Mouse (Mus musculus): Measurements from ENCODE around the gene Rfpl4.
"Not testable (repeated sequence)": the region's sequence is repeated elsewhere in the genome, so short reads cannot be mapped to it uniquely, and the experiment has no call there.

Rfpl4 gene

DNA sequence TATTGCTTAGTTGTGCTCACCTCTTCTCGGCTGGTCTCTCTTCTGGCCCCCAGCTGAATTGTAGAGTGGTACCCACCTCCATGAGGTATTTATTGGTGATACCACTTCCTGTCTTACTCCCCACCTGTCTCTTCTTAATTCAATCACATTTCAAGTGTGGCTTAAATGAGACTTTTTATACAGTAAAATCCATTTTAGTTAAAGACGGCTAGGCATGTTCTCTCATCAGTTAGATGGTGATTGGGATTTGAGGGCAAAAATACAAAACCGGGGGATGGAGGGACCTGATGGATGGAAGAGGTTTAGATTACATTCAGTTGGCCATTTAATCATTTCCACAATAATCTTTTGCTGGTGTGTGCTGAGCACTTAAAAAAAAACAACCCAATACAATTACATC lies at the start of gene Rfpl4:
TSS of gene Rfpl4 (minus strand) at position 101 of the 400 bp plus-strand sequence.
- no peak for DNase-seq (ENCODE audit: low read depth)

DNA sequence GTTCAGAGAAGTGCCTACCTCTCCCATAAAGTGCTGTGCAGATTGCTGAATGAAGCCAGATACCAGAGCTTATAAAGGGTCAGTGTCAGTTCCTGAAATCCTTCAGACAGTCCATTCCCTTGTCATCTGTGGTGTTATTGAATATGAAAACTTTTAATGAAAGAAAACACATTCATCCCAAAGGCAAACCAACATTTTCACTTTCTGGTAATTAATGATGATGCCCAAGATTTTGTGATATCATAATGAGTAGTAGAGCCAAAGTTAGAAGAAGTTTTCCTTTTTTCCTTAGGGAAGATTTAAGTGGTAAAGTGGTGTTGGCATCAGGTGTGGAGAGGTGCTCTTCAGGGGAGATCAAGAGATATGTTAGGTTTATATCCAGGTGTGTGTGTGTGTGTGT lies 32.8 kb upstream of the Rfpl4 start, which contains the start of gene Vmn1r55:
TSS of gene Vmn1r55 (minus strand) at position 101 of the 400 bp plus-strand sequence.
- not testable (repeated sequence) for DNase-seq (ENCODE audit: low read depth)

DNA sequence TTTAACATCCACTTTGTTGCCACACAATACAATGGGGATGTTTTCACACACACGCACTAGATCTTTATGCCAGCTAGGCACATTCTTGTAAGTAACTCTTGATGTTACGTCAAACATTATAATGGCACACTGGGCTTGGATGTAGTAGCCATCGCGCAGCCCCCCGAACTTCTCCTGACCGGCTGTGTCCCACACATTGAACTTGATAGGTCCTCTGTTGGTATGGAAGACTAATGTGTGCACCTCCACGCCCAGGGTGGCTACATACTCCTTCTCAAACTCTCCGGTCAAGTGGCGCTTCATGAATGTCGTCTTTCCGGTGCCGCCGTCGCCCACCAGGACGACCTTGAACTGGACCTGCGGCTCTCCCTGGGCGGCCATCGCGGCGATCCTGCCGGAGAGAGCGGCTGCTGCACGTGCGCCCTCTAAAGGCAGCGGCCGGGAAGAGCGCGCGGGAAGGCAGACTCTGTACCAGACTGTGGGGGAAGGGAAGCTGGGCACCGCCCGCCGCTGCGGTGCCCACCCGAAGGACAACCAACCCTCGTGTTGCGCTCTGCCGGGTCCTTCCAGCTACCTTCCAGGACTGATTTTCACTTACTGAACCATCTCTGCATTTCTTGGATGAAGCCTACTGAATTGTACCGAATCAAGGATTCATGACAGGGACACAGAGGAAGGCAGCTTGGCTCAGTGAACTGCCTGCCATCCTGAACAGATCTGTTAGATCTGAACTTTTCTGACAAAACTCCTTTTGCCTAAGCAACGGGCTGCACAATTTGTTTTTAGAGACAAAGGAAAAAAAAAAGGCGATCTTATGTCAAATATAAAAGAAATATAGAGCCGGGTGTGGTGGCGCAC lies 9.0 kb upstream of the Rfpl4 start, which contains the start of gene Rasl2-9:
TSS of gene Rasl2-9 (minus strand) at position 402 of the 858 bp plus-strand sequence.
- peak; percentile 30 for DNase-seq (ENCODE audit: low read depth)

DNA sequence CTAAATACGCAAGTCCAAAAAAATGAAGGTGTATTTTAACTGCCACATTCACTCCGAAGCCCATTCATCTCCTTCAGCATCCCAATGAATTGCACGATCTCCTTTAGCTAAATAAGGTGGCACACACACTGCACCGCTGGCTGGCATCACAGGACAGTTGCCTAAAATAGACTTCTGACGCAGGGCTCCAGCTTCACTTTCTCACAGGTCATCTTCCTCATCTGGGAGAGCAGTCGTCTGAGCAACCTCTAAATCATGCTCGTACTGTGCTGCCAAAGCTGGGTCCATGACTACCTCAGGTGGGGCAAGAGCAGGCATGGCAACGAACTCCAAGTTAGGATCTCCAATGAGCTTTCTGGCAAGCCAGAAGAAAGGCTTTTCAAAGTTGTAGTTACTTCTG lies 8.3 kb upstream of the Rfpl4 start:
- DNase-seq (ENCODE audit: low read depth): no peak

DNA sequence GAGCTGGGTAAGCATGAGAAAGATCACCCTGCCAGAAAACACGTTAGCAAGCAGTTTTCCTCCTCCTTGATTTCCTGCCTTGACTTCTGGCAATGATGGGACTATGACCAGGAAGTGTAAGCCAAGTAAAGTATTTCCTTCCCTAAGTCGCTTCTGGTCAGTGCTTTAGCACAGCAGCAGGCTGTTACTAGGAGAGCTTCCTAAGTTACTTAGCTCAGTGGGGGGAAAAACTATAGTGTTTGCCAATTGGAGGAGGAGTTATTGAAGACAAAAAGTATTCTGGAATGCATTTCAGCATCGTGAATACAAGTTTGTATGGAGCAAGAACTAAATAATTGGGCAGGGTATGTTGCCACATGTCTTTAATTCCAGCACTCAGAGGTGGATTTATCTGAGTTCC lies 4.0 kb downstream of the Rfpl4 start:
- DNase-seq (ENCODE audit: low read depth): no peak

DNA sequence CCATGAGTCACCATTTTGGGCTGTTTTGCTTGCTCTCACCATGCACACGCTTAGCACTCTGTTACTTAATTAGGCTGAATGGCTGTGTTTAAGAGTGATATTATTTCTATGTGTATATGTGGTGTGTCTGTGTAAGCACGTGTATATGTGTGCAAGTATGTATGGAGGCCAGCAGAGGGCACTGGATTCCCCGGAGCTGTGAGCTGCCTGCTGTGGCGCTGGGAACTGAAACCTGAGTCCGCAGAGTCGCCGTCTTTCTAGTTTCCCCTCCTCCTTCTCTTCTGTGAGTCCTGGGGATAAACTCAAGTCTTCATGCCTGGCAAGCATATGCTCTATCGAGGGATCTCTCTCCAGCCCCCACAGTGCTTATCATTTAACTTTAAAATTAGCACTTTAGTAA lies 7.4 kb downstream of the Rfpl4 start:
- DNase-seq (ENCODE audit: low read depth): no peak

DNA sequence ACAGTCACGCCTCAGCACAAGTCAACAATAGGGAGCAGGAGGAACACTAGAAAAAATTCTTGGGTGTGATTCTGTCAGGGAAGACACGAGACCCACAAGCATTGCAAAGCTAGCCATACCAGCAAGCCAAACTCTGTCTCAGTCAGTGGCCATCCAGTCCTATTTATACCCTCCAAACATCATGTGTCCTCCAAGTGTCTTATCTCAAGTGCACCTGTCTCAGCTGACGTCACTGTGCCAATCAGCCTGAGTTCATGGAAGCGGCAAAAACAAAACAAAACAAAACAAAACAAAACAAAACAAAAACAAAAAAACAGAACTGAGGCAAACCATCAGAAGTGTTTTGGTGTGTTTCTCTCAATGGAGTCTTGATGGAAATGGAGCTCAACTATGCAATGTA lies 8.5 kb downstream of the Rfpl4 start:
- DNase-seq (ENCODE audit: low read depth): no peak

DNA sequence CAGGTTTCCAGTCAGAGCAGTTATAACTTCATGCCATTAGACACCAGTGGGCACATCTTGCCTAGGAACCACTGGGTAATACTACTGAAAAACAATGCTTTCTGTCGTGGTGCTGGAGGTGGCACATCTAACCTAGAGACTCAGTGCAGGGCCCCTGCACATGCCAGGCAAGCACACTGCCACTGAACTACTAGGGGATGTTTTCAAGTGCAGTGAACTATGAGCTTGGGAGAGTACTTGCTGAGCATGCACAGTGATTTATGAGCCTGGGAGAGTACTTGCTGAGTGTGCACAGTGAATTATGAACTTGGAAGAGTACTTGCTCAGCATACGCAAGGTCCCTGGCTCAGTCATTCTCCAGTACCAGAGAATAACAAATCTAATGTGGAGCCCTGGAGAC lies 14.2 kb downstream of the Rfpl4 start:
- DNase-seq (ENCODE audit: low read depth): no peak

DNA sequence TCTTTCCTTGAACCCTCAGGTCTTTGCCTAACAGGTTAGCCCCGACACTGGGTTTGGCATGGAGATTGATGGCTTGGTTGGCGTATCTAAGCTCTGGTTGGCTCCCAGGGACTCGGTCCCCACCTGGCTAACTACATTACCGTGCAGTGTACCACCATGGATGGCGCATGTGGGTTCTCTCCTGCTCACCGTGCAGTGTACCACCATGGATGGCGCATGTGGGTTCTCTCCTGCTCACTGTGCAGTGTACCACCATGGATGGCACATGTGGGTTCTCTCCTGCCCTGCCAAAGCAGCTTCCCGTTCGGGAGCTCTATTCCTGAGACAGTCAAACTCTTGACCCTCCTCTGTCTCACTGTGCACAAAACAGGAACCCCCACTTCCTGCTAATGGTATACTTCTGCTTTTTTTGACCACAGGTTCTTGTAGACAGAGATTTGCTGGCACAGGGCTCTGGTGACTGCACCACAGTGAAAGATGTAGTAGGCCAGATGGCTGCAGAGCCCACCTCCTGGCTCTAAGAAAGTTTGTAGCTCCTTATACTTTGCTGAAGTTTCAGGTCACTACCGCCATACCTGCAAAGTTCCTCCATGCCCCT lies 15.6 kb downstream of the Rfpl4 start:
- no peak for DNase-seq (ENCODE audit: low read depth)

DNA sequence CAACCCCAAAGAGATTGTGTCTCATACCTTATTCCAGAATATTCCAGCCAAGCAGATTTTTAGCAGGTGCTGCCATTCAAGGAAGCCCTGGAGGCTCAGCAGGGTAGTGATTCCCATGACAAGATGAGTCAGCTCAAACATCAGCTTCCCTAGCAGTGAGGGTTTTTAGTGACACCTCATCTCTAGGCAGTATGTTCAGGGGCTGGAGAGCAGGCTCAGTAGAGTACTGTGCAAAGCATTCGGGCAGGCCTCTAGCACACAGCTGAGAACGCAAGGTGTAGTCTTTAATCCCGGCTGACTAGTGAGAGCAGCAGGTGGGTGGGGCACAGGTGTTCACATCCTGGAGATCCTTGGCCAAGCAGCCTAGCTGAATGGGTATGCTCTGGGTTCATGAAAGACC lies 17.0 kb downstream of the Rfpl4 start:
- DNase-seq (ENCODE audit: low read depth): no peak

DNA sequence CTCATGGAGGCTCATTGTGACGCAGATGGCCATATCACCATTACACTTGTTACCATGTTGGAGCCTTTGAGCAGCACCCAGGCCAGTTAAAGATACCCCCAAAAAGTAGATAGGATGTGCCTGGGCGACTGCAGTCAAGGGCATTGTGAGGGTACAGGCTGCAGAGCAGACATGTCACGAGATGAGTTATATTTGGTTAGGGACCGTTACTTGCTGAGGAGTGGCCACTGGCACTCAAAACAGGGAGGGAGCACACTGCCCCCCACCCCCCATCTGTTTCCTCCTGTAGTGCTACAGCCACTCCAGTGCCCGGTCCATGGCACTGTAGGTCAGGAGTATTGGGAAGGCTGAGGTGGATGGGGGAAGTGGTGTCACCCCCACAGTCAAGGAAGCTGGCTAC lies 18.0 kb downstream of the Rfpl4 start:
- no peak for DNase-seq (ENCODE audit: low read depth)

DNA sequence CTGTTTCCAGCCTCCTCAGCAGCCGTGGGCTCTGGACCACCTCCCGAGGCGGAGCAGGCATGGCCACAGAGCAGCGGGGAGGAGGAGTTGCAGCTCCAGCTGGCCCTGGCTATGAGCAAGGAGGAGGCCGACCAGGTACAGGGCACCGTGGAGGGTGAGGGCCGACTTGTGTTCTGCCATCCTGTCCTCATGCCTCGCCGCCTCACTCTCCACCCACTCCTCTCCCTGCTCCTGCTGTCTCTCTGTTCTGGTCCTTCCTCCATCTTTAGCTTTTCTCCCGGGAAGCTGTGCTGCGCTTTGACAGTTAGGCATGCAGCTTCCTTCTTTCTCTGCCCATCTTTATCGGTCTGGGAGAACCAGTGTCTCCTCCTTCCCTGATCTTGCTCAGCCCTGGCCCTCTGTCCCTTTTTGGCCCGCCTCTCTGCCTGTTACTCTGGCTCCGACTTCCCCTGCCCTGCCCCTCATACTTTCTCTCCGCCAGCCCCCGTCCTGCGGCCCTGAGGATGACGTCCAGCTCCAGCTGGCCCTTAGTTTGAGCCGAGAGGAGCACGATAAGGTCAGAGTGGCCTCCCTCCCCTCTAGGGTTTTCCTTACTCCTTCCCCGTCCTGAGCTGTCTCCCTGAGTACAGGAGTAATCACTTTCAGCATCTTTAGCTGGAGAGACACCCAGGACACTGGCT lies 23.8 kb downstream of the Rfpl4 start:
- DNase-seq (ENCODE audit: low read depth): no peak

DNA sequence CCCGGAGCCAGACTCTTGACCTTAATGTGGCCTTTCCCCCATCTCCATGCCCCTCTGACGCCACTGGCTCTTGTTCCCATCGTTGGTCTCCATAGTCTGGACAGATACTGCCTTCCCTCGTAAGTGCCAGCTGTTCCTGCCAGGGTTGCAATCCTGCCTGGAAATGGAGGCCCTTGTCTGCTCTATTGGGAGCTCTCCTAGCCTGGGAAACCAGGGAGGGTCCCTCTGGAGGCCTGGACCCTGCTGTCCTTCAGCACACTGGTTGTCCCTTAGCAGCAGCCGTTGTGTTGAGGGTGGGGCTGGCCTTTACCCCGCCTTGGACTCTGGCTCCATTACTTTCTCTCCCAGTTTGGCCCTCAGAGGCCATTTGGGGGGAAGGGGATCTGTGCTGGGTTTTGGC lies 24.4 kb downstream of the Rfpl4 start:
- no peak for DNase-seq (ENCODE audit: low read depth)

DNA sequence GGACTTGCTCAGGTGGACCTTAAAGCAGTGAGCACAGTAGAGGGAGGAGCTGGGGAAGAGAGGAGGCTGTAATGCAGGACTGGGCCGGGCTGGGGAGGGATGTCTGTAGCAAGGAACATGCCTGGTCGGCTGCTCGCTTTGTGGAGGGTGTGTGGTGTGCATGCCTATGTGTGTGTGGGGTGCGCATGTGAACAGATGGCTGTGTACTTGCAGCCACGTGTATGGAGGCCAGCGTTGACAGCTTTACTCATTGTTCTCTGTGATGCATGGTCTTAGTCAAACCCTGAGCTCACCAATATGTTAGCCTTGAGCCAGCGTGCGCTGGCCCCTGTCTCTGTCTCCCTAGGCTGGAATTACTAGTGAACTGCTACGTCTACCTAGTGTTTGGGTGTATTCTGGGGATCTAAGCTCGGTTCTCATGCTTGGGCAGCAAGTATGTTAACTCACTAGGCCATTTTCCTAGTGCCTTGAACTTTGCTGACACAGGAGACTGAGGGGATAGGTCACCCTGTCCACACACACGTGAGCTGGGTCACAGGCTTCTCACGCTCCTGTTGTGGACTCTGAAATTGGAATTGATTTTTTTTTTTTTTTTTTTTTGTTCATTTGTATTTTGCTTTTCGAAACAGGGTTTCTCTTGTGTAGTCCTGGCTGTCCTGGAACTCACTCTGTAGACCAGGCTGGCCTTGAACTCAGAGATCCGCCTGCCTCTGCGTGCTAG lies 25.6 kb downstream of the Rfpl4 start:
- no peak for DNase-seq (ENCODE audit: low read depth)

DNA sequence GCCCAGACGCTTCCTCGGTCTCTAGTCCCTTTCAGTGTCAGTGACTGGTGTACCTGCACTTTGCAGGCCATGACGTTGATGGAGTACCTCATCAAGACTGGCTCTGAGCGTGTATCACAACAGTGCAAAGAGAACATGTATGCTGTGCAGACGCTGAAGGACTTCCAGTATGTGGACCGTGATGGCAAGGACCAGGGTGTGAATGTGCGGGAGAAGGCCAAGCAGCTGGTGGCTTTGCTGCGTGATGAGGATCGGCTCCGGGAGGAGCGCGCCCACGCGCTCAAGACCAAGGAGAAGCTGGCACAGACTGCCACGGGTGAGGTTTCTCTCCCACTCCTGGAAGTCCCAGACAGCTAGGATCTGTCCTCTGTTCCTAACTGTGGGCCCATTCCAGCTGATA lies 26.9 kb downstream of the Rfpl4 start:
- DNase-seq (ENCODE audit: low read depth): no peak

DNA sequence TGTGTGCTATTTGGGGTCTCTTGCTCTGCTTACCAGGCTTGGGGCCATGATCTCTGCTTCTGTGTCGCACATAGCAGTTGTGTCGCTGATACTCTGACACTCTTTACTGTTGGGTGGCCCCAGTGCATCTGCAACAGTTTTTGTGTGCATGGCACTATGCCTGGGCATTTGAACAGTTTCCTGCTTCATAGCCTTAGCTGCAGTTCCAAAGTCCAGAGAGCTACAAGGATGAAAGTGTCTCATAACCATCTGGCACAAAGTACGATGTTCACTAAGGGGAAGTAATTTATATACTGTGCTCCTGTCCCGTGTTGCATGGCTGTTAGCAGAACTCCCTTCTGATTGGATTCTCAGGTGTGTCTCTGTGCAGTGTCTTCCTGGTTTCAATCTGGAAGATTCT lies 28.9 kb downstream of the Rfpl4 start:
- DNase-seq (ENCODE audit: low read depth): no peak

DNA sequence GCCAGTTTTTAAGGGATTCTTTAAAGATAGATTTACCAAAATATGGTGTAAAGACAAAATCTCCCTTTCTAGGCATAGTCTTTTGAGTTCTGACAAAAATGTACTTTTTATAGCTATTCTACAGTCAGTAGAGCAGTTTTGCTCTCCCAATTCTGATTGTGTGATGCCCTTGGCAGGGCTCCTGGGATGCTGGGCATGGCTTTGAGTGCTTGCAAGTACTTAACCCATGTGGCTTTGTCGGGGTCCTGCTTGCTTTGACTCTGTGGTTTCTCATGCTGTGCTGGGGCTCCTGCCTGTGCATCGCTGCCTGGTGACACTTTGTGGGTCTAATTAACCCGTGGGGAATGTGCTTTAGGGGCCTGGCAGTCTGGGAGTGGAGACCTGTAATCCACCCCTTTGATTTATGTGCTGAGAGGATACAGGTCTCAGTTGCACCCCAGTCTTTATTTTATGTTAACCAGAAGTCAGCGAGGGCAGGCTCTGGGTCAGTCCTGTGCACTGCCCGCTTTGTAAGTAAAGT lies 29.8 kb downstream of the Rfpl4 start:
- DNase-seq (ENCODE audit: low read depth): no peak

DNA sequence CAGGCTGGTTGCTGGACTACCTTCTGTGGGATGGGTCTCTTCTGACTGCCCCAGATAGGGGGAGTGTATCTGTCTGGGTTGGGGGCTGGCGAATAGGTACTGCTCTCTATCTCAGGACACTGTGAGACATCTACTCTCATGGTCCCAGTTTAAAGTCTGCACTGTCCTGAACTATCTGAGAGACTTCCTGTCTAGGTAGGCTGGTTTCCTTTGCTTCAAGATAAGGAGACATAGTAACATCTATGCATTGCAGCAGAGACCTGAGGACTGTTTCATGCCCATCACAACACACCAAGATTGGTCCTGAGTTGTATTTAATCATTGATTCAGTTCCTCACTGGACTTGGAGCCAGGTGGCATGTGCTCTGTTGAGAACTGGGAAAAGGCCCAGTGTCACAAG lies 31.2 kb downstream of the Rfpl4 start:
- DNase-seq (ENCODE audit: low read depth): no peak

DNA sequence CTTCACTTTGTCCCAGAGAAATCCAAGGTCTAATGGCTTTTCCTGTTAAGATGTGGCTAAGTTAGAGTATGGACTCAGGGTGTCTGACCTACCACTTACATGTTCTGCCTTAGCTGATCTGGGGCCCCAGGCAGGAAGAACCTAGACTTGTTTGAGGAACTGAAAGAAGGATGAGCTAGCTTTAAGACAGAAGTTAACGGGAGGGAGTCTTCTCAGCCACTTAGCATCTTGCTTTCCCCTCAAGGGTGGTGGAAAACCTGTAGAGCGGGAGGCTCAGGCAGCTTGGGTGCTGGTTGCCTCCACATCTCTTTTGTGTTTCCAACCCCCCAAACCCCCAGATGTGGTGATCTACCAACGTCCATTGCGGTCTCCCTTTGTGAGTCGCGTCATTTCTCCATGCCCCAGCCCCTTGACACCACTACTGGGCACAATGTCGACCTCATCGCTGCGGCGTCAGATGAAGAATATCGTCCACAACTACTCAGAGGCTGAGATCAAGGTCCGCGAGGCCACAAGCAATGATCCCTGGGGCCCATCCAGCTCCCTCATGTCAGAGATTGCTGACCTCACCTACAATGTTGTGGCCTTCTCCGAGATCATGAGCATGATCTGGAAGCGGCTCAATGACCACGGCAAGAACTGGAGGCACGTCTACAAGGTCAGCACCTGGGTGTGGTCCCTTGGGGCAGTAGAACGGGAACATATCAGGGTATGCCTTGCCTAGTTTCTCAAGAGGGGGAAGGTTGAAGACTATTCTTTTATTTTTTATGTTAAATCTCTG lies 33.2 kb downstream of the Rfpl4 start:
- no peak for DNase-seq (ENCODE audit: low read depth)

DNA sequence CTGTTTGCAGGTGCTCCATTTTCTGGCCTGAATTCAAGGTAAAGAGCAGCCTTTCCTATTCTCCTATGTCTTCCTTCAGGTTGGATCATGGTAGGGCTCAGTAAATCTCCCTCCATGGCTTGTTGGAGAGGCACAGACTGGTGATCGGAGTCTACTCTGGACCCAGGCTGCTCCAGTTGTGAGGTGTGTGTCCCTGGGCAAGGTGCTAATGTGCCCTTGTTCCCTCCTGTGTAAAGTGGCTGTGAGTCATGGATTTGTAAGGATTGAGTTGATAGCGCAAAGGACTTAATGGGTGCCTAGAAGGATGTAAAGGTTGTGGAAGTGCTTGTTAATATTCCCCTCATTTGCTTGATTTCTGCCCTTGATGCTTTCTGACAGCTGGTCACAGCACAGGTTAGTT lies 34.8 kb downstream of the Rfpl4 start:
- DNase-seq (ENCODE audit: low read depth): no peak

DNA sequence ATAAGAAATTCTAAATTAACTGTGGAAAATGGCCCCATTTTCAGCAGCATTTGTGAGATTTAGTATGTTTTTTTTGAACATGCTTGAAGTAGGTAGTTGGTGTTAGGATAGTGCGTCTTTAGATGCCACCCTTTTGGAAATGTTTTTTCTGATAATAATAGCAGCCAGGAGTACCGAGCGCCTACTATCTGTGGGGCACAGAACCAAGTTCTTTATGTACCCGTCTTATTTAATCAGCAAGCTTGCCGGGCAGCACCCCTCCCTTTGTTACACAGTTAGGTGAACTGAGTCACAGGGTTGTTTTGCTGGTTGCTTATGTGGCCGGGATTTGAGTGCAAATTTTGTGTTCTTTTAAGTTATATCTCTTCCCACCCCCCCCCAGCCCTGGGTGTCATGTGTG lies 35.5 kb downstream of the Rfpl4 start:
- peak; percentile 71 for DNase-seq (ENCODE audit: low read depth)

Data from c-Kit-positive CD71-positive TER-119-negative erythroid progenitor cells, embryonic 14.5 days (primary cell).